Mouse (Mus musculus) frontal cortex, adult (tissue): ENCODE measurements around the gene Arg2.

ENCODE experiments used
- ATAC-seq: cut with Nextera tagmentation; 2 replicates; pipeline ENCODE4 v1.9.2; 2017; ENCODE audit warnings: mild to moderate bottlenecking, moderate library complexity, mixed read lengths; ENCODE audit not compliant: low TSS enrichment

Arg2 gene

GRCm38 (mm10) chr12:79130299-79131177 lies at the start of gene Arg2:
Gene Arg2 (plus strand): TSS chr12:79130777.
- peak; percentile 95 for ATAC-seq

DNA sequence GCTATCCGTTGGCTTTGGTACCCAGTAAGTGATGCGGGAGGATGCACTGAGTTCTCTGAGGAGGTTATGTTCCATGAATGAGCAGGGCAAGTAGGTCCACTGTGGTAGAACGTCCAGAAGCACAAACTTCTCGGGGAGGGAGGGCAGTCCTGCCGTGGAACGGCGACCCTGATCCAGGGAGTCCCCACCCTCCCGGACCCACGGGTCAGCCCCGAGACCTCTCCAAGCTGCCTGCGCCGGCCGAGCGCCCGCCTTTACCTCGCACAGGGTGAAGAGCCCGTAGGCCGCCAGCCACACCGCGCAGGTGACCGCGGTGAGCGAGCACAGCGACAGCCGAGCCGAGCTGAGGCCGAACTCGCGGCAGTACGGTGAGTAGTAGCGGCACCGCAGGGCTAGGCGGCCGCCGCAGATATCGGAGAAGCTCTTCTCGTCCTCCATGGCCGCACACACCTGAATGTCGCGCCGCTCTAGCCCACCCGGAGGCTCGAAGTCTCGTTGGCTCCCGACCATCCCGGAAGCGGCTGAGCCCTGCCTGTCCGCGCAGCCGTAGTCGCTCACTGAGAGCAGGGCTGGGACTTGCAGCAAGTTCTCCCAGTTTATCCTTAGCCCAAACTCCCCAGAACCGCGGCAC lies 41.3 kb upstream of the Arg2 start, which contains the start of gene Pigh:
Gene Pigh, minus strand, starts transcription at position 470 of the 631 bp plus-strand sequence.
- peak; percentile 99 for ATAC-seq

DNA sequence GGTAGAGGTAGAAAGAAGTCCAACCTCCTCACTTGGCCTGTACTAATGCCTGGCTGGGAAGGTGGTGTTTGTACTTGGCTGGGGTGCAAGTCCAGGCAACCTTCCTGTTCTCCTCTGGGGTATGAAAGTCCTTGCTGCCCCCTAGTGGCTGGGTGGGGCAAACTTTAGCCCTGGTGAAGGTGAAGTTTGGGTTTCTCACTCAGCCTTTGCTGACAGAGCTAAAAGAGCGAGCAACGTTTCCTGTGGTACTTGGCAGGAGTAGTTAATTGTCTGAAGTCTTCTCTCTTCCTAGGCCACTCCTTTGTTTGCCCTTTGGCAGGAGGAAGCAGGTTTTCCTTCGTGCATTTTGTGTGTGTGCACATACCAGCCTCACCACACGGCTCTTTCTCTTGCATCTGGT lies 38.0 kb upstream of the Arg2 start:
- peak; percentile 39; the same call in 1 of the 2 replicates for ATAC-seq

DNA sequence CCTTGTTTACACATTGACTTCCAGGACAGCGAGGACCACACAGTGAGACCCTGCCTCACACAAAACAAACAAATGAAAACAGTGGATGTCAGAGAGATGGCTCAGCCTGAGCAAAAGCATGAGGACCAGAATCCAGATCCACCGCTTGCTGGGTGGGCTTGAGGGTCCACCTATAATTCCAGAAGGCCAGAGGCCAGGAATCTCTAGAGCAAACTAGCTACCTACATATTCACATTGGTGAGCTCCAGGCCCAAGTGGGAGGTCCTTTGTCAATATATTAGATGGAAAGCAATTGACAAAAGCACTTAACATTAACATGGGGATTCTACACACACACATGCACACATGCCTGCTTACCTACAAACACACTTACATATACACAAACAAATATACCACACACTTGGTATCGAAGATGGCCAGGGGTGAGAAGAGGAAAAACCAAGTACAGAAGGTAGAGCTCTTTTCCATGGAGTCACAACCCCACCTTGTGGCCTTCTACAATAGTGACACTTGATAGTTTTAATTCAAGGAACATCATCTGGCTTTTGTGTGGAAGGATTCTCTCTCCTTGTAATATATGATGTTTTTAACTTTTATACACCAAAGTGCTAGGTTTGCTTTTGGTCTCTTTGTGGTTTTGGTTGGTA lies 33.3 kb upstream of the Arg2 start:
- peak; percentile 81 for ATAC-seq

GRCm38 (mm10) chr12:79103773-79104172 lies 26.8 kb upstream of the Arg2 start:
- ATAC-seq: no peak

DNA sequence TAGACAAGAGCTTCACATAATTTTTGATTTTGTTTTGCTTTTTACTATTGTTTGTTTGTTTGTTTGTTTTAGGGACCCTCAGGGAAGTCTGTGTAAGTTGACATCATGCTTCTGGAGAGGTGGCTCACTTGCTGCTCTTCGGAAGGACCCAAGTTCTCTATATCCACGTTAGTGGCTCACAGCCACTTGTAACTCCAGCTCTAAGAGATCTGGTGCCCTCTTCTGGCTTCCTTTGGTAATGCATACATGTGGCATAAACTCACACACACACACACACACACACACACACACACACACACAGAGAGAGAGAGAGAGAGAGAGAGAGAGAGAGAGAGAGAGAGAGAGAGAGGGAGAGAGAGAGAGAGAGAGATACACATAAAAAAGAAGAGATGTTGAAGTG lies 26.0 kb upstream of the Arg2 start:
- ATAC-seq: no peak

- ATAC-seq: no peak
Observed at GRCm38 (mm10) chr12:79105312-79105711, 25.3 kb upstream of the Arg2 start.

DNA sequence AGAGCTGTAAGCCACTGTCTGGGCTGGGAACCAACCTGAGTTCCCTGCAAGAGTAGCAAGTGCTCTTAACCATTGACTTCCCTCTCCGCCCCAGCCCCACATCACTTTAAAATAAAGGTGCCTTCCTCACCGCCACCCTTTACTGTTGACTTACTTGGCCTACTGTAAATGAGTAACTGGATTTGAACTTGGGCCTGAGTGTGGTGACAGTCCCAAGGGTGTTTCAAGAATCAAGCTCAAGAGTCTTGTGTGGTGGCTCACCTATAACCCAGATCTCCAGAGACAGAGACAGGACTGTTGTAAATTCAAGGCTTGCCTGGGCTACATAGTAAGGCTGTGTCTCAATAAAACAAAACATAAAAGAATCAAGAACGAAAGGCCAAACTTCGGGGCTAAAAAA lies 11.6 kb upstream of the Arg2 start:
- no peak for ATAC-seq

DNA sequence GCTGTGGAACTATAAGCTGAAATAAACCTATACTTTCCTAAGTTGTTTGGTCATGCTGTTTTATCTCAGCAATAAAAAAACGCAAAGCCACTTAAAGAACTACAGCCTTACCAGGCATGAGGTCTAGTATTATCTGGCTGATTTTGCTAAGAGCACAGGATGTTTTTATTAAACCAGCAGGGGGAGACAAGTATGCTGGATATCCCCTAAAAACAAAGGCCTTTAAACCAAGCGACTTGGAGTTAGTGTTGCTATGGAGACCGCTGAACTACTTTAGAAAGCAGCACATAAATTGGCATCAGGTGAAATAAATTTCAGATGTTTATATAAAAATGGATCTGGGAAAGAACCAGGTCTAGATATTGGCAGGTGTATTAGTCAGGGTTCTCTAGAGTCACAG lies 7.8 kb upstream of the Arg2 start:
- ATAC-seq: peak; percentile 76

DNA sequence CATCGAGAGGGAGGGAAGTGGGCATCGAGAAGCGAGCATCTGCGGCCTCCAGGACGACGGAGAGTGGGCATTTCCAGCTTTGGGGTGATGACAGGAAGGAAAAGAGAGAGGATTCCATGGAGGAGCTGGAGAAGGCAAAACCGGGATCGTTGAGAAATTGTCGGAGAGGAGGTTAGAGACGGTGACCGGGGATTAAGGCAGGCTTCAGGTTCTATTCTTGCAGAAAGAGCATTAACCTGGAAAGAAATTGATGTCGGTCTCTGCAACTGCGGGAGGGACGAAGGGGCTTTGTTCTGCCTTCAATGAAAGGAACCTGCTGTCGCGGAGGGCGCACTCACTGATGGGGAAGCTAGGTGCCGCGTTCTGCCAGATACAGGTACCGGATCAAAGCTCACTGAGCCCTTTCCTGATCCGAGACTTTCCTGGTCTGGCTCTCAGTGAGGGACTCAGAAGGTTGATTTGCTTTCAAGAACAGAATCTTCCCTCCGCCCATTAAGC lies 650 bp downstream of the Arg2 start:
- 0 out of 2 replicates have a peak, but pooled peaks have one; percentile 19 for ATAC-seq

DNA sequence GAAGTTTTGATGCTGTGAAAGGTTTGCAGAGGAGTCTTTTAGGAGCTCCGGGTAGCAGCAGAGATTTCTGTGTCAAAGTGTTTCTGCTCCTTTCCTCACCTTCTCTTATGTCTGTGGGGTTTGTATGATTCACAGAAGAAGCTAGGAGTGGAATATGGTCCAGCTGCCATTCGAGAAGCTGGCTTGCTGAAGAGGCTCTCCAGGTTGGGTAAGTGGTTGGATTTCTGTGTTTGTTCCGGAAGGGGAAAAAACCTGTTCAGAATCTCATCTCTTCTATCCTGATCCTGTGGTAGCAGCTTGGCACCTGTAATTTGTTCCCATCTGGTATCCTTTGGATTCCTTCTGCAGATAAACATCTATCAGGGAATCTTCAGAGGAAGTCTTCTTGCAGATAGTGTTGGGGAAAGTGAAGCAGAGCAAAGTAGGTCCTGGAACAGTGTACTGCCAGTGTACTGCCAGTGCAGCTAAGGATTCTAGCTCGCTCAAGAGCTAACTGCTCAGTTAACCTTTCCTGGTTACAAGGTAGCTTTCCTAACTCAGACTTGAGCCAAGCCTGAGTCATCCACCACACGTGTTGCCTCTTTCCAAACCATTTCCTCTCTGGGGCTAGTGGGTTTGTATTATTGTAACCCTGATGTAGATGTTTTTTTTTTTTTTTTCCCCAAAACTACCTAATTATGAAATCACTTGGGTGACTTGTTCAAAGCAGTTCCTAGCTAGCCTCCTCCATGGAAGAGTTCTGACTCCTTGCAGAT lies 1.3 kb downstream of the Arg2 start:
- no peak for ATAC-seq

- peak; percentile 41; the same call in 1 of the 2 replicates for ATAC-seq
Observed at GRCm38 (mm10) chr12:79134676-79135075, 4.1 kb downstream of the Arg2 start.

- peak; percentile 38 for ATAC-seq
Observed at GRCm38 (mm10) chr12:79135105-79135504, 4.5 kb downstream of the Arg2 start.

DNA sequence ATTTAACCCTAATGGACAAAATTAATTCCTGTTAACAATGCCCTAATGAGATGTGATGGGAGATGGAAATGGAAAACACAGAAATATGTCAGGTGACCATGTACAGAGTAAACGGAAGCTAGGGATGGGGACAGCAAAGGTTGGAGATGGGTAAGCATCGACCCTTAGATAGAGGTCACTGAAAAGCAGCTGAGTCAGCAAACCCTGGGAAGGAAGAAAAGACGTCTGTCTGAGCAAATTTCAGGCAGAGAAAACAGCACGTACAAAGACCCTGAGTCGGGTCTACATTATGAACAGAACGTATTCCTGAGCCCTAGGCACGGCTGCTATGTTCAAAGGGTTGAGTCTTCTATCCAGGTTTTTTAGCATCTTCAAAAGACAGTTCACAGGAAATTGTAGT lies 6.4 kb downstream of the Arg2 start:
- no peak for ATAC-seq

GRCm38 (mm10) chr12:79138999-79139398 lies 8.4 kb downstream of the Arg2 start:
- ATAC-seq: no peak

DNA sequence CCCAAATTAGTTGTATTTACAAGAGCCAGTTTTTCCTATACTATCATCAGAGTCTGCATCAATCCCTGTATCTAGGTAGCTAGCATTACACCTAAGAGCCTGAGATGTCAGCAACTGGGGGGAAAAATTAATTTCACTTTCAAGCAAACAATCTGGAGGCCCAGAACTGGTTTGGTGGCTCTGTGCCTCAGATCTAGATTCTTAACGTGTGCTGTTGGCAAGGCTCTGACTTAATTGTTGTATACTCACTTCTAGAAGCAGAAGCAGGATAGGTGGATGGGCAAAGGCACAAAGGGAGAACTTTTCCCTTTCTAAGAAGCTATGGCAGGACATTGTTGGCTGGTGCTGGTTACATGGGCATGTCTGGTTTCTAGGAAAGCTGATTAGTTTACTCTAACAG lies 8.8 kb downstream of the Arg2 start:
- no peak for ATAC-seq

DNA sequence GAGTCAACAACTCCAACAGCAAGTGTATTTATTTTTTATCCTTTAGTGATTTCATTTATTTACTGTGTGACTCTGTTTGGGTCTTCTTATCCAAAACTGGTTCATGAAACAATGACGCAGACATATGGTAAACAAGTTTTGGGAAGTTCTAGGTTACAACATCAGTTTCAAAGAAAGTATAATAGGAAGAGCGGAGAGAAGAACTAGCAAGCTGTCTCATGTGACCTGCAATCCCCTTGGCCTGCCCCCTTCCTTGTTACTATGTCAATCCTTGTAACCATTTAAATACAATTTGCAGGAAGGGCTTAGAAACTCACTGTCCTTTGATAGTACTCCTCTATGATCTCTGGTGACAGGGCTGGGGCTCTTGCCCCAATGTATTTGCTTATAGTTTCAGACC lies 10.2 kb downstream of the Arg2 start:
- ATAC-seq: no peak

DNA sequence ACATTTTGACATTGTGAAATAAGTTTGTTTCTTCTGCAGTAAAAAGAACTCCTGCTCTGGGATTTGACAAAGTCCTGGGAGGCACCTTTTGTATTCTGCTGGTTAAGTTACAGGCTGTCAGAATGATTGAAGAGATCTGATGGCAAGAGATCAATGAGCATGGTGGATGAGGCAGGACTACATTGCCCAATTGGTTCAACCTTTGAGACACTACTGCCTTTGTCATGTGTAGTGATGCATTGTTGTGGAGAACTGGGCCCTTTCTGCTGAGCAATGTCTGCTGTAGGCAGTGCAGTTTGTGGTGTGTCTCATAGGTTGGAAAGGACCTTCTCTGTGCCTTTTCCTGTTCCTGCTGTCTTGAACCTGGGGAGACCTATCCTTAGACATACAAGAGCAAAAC lies 10.8 kb downstream of the Arg2 start:
- ATAC-seq: no peak

DNA sequence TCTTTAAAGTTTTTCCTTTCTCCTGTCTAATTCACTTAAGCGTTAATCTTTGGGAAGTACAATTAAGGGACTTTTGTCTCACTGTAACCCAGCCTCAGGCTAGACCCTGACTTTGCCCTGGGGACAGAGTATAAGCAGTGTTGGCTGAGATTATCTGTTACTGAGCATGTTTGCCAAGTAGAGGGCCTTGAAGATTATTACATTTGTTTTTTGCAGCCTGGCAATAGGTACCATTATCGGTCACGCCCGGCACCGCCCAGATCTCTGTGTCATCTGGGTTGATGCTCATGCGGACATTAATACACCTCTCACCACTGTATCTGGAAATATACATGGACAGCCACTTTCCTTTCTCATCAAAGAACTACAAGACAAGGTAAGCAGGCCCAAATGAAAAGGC lies 19.1 kb downstream of the Arg2 start:
- ATAC-seq: no peak

DNA sequence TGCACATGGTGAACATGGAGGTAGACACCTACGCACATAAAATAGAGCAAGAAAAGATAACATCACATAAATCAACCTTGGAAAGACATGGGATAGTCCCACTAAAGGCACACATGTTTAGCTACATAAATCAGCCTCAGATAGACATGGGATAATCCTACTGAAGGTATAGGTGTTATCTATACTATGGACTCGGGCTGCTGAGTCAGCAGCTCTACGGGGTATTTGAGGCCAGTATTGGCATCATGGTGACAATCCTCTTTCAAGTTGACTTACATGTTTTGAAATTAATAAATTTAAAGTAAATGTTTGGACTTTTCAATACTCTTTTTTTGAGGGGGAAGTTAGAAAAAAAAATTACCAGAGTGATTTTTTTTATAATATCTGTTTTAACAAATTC lies 32.3 kb downstream of the Arg2 start:
- ATAC-seq: no peak

DNA sequence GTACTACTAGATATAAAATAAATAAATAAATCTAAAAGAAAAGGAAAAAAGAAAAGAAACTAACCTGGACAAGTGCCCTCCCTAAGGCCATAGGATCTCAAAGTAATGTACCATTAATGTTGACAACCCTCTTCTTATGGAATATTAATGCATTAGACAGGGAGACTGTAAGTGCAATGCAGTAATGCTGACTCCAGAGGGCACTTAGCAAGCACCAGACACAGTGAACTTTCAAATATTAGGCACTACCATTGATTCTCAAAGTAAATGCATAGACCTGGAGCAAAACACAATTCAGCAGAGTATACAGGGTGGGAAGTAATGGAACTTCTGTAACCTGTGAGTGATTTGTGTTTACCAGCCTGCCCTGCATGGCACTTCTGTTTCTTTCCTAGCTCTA lies 38.6 kb downstream of the Arg2 start:
- no peak for ATAC-seq

DNA sequence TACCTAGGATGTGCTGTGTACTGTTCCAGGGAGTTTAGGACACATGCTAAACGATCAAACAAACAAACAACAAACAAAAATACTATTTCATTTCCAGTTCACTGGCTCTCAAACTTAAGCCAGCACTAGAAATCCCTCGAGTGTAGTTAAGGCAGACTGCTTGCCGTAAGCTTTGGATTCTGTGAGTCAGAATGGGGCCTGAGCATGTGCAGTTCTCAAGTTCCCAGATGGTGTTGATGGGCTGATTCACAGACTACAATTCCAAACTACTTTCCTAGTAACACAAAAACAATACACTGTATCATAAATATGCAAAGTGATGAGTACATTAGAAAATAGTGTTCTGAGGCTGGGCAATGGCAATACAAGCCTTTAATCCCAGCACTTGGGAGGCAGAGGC lies 39.8 kb downstream of the Arg2 start:
- no peak for ATAC-seq
